Mouse (Mus musculus): Measurements from ENCODE around the gene Tfcp2l1. TPM values are rescaled to one million over a fixed set of nuclear protein-coding genes. Genes with fewer than 3 reads are reported as not detected.

Tfcp2l1 gene
- 0.35 and 0.73 TPM in 2 replicates for polyA plus RNA-seq (2015; fragmentation: Nextera tagmentation; extraction: Ambion mirVana)

DNA sequence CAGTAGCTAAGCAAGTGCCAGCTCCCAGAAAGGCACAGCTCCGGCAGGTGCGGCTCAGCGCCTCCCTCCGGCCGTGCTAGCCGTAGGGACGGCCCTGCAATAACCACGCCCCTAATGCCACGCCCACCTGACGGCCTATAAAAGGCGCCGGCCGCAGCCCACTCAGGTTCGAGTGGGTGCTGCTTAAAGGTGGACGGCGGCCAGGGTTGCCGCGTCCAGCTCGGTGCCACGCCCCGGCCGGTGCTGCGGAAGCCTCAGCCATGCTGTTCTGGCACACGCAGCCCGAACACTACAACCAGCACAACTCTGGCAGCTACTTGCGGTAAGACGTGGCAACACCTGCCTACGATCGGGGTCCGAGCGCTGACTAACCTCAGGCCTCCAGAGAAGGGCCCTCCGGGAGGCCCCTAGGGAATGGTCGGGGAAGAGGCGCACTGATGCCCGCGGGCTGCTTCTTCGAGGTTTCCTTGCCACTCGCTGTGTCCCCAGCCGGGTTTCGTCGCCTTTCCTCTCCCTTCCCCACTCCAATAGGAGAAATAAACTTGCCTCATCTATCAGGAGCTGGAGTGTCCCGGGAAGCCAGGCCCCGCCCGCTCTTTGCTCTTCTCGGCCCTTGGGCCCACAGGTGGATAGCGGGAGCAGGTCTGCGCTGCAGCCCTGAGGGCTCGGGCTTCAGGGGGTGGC, at the start of gene Tfcp2l1:
Tfcp2l1 (plus strand) TSS at position 165 of the 684 bp plus-strand sequence.

Other genes starting within 250 kb of the Tfcp2l1 start
- 19.0 and 20.0 TPM in 2 replicates for gene Clasp1, start 238.9 kb upstream of the Tfcp2l1 start, polyA plus RNA-seq (2015; fragmentation: Nextera tagmentation; extraction: Ambion mirVana)